10 mouse cellular contexts compared by ENCODE assay signal in genomic region chr13:11268673-11269340, GRCm38 (mm10).
A peak's percentile ranks its signal among the peaks of the same experiment; 100 is the strongest.
DNase-seq lines count a peak whose midpoint lies in the region; ATAC-seq and TF ChIP-seq lines count a peak whose summit lies in the region.
"Had no signal": no experiment of that assay in that cellular context is flagged by ENCODE, and none has a peak within 500 bp of the region (broad histone marks: within the 10 kb centered on the region; RNA-seq: fewer than 3 reads in every experiment).

No protein-coding gene starts in this region.

- H3K27me3 ChIP-seq in forebrain, embryonic 15.5 days = no peaks in the 10 kb centered on the region
- H3K27me3 ChIP-seq in forebrain, embryonic 12.5 days = no peaks in the 10 kb centered on the region
- no peaks in the 10 kb centered on the region for H3K27me3 ChIP-seq in stomach, embryonic 16.5 days (ENCODE audit: control insufficient read depth, insufficient read depth, low read length)
- H3K27me3 ChIP-seq in stomach, postnatal 0 days (ENCODE audit: control insufficient read depth, insufficient read depth, low read length) = no peaks in the 10 kb centered on the region
- H3K27me3 ChIP-seq: neural tube, embryonic 12.5 days had no signal

- peaks cover 14% of the 10 kb centered on the region; the same call in 1 of the 2 replicates for H3K4me1 ChIP-seq in forebrain, embryonic 15.5 days
- H3K4me1 ChIP-seq in forebrain, embryonic 12.5 days = no peaks in the 10 kb centered on the region
- no peaks in the 10 kb centered on the region for H3K4me1 ChIP-seq in stomach, embryonic 16.5 days (ENCODE audit: control insufficient read depth, insufficient read depth, low read length)
- H3K4me1 ChIP-seq in stomach, postnatal 0 days (replicated peaks; ENCODE audit: control insufficient read depth, insufficient read depth) = no peaks in the 10 kb centered on the region
- H3K4me1 ChIP-seq: neural tube, embryonic 12.5 days had no signal

- no peak for TF ChIP-seq EP300 in stomach, postnatal 0 days (optimal IDR thresholded peaks at IDR 0.05)

- no peak overlapping the region for H3K9ac ChIP-seq in forebrain, embryonic 15.5 days (replicated peaks)
- H3K9ac ChIP-seq in forebrain, embryonic 12.5 days = no peak overlapping the region
- H3K9ac ChIP-seq in stomach, embryonic 16.5 days (ENCODE audit: low read length) = no peak overlapping the region
- no peak overlapping the region for H3K9ac ChIP-seq in stomach, postnatal 0 days (ENCODE audit: low read length)
- H3K9ac ChIP-seq: liver, embryonic 14.5 days; neural tube, embryonic 12.5 days had no signal

- H3K27ac ChIP-seq in forebrain, embryonic 15.5 days (replicated peaks) = peak overlapping the region; percentile 74
- H3K27ac ChIP-seq in forebrain, embryonic 12.5 days = no peak overlapping the region
- H3K27ac ChIP-seq in stomach, embryonic 16.5 days (ENCODE audit: low read length) = no peak overlapping the region
- H3K27ac ChIP-seq in stomach, postnatal 0 days (replicated peaks) = no peak overlapping the region
- H3K27ac ChIP-seq: liver, embryonic 14.5 days; neural tube, embryonic 12.5 days had no signal

- no peak for DNase-seq in stomach, postnatal 0 days (ENCODE audit: low spot score)
- peak; percentile 29 to 41 for DNase-seq in heart, postnatal 36 days
- peak; percentile 42 for DNase-seq in skeletal muscle tissue, adult 2 months (ENCODE audit: low read depth, low spot score)
- no peak for DNase-seq in retina, embryonic 14.5 days (ENCODE audit: low spot score)
- no peak for DNase-seq in adrenal gland, postnatal 25 days

- H3K9me3 ChIP-seq in forebrain, embryonic 15.5 days = no peaks in the 10 kb centered on the region
- H3K9me3 ChIP-seq in forebrain, embryonic 12.5 days = no peaks in the 10 kb centered on the region
- H3K9me3 ChIP-seq in stomach, embryonic 16.5 days (replicated peaks; ENCODE audit: control insufficient read depth, low read length) = no peaks in the 10 kb centered on the region
- H3K9me3 ChIP-seq in stomach, postnatal 0 days (ENCODE audit: control insufficient read depth, low read length) = no peaks in the 10 kb centered on the region
- H3K9me3 ChIP-seq: neural tube, embryonic 12.5 days had no signal

- intact Hi-C loops in heart, postnatal 36 days (cut with DNase I) = no loop called here

- no peak overlapping the region for H3K4me2 ChIP-seq in forebrain, embryonic 15.5 days (replicated peaks)
- no peak overlapping the region for H3K4me2 ChIP-seq in forebrain, embryonic 12.5 days
- H3K4me2 ChIP-seq in stomach, embryonic 16.5 days (ENCODE audit: low read depth, low read length) = no peak overlapping the region
- no peak overlapping the region for H3K4me2 ChIP-seq in stomach, postnatal 0 days (replicated peaks; ENCODE audit: low read depth)
- H3K4me2 ChIP-seq: neural tube, embryonic 12.5 days had no signal

- 55% methylated on average over 5 of the region's 5 CpGs for WGBS in forebrain, embryonic 15.5 days
- 82% methylated on average over 5 of the region's 5 CpGs for WGBS in forebrain, embryonic 12.5 days
- 55% methylated on average over 5 of the region's 5 CpGs for WGBS in stomach, embryonic 16.5 days
- 46% methylated on average over 5 of the region's 5 CpGs for WGBS in stomach, postnatal 0 days

- no peak overlapping the region for H3K4me3 ChIP-seq in forebrain, embryonic 15.5 days
- H3K4me3 ChIP-seq in forebrain, embryonic 12.5 days (replicated peaks) = no peak overlapping the region
- no peak overlapping the region for H3K4me3 ChIP-seq in stomach, embryonic 16.5 days (replicated peaks; ENCODE audit: low read length)
- H3K4me3 ChIP-seq in stomach, postnatal 0 days (ENCODE audit: low read depth, low read length) = no peak overlapping the region
- H3K4me3 ChIP-seq: neural tube, embryonic 12.5 days had no signal

- ATAC-seq in forebrain, embryonic 15.5 days (replicated peaks) = peak; percentile 95
- no peak for ATAC-seq in forebrain, embryonic 12.5 days (ENCODE audit: low FRiP score)
- 0 out of 2 replicates have a peak, but pooled peaks have one; percentile 29 for ATAC-seq in stomach, embryonic 16.5 days (ENCODE audit: insufficient read depth, low FRiP score)
- no peak for ATAC-seq in stomach, postnatal 0 days (ENCODE audit: low FRiP score, low TSS enrichment)

- TF ChIP-seq CTCF in stomach, postnatal 0 days (IDR thresholded peaks at IDR 0.05; ENCODE audit: low read depth) = no peak

- no peaks in the 10 kb centered on the region for H3K36me3 ChIP-seq in forebrain, embryonic 15.5 days
- no peaks in the 10 kb centered on the region for H3K36me3 ChIP-seq in forebrain, embryonic 12.5 days (replicated peaks)
- no peaks in the 10 kb centered on the region for H3K36me3 ChIP-seq in stomach, embryonic 16.5 days (ENCODE audit: control insufficient read depth, insufficient read depth, low read length)
- no peaks in the 10 kb centered on the region for H3K36me3 ChIP-seq in stomach, postnatal 0 days (ENCODE audit: control insufficient read depth, insufficient read depth, low read length)
- H3K36me3 ChIP-seq: neural tube, embryonic 12.5 days had no signal

Comparison
In these comparisons a context has a peak if more than half of its experiments do, and no peak if none do; other contexts are left out.
1. ATAC-seq: peak in forebrain, embryonic 15.5 days (single experiment) and stomach, embryonic 16.5 days (single experiment); none in forebrain, embryonic 12.5 days (single experiment) and stomach, postnatal 0 days (single experiment).
2. DNase-seq: peak in heart, postnatal 36 days (2 of 2) and skeletal muscle tissue, adult 2 months (single experiment); none in stomach, postnatal 0 days (single experiment), retina, embryonic 14.5 days (single experiment) and adrenal gland, postnatal 25 days (single experiment).